Mouse (Mus musculus) myocyte (in vitro differentiated cells): ENCODE results near the gene Adamts16.

Source experiments
- CEBPB ChIP-seq: IDR thresholded peaks from 2 replicates; pipeline ENCODE4 v1.6.1; 2011; ENCODE audit warnings: mild to moderate bottlenecking, moderate library complexity; ENCODE audit not compliant: poor library complexity, insufficient read depth, severe bottlenecking
- MAX ChIP-seq: IDR thresholded peaks from one replicate; pipeline ENCODE4 v1.6.1; 2011; ENCODE audit warnings: low read depth, mild to moderate bottlenecking, control low read depth
- MYOD1 ChIP-seq, 3 experiments: IDR thresholded peaks; one replicate each; pipeline ENCODE4 v1.6.1; 2011; ENCODE audit warnings: control low read depth in 2 of 3, low read depth in 2 of 3, mild to moderate bottlenecking in 2 of 3, moderate library complexity in 1 of 3; ENCODE audit not compliant: insufficient read length in 2 of 3, control insufficient read depth in 1 of 3
- POLR2A ChIP-seq: IDR thresholded peaks from one replicate; pipeline ENCODE4 v1.6.1; 2011; ENCODE audit warnings: low read depth, mild to moderate bottlenecking, control low read depth, moderate library complexity; ENCODE audit not compliant: insufficient read length

DNA sequence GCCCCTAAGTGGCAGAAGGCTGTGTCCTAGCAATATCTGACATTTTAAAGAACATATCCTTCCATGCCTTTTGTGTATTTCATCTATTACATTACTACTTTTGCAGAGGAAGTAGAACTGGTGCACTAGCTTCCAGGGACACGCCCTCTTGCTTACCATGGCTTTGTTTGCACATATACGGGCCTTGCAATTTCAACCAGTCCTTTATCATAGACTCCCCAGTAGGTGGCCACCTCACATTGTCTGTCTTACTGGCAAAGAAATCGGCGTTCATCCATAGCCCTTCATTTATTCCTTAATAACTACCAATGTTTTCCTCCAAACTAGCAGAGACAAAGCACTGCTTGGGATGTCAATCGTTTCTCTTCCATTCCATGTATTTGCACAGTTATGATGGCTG, 125.6 kb downstream of the Adamts16 start:
- TF ChIP-seq MAX, result no peak
- TF ChIP-seq MYOD1 (IDR thresholded peaks at IDR 0.05; ENCODE audit: control insufficient read depth in 1 of 3, insufficient read length in 2 of 3, low read depth in 2 of 3), result no peak
- TF ChIP-seq POLR2A, result no peak
- TF ChIP-seq CEBPB, result no peak
